8 mouse cellular contexts compared by ENCODE assay signal in genomic region chr2:33542696-33543428, GRCm38 (mm10).
A peak's percentile ranks its signal among the peaks of the same experiment; 100 is the strongest.
DNase-seq lines count a peak whose midpoint lies in the region.

No protein-coding gene starts in this region.

- no peaks in the 10 kb centered on the region for H3K36me3 ChIP-seq in hindbrain, embryonic 10.5 days

- intact Hi-C loops in heart, postnatal 25 days (cut with DNase I) = loop anchor here (5.0 kb wide), 1 partner anchor 56 kb away; no protein-coding TSS in a partner anchor

- H3K27ac ChIP-seq in hindbrain, embryonic 10.5 days = no peak overlapping the region

- peaks cover 78% of the 10 kb centered on the region for H3K27me3 ChIP-seq in hindbrain, embryonic 10.5 days (ENCODE audit: insufficient read depth, poor library complexity, severe bottlenecking)

- H3K4me1 ChIP-seq in hindbrain, embryonic 10.5 days (replicated peaks) = peaks cover 35% of the 10 kb centered on the region

- DNase-seq in heart, adult 8-10 months (ENCODE audit: low spot score) = peak; percentile 31
- no peak for DNase-seq in heart, postnatal 25 days (ENCODE audit: low spot score)
- peak; percentile 23 for DNase-seq in adrenal gland, adult 8-10 months
- DNase-seq in embryo, embryonic 9.5 days (ENCODE audit: extremely low spot score) = peak; percentile 56
- DNase-seq in hindbrain, embryonic 10.5 days (ENCODE audit: low spot score) = peak; percentile 62
- peak; percentile 77 for DNase-seq in layer of hippocampus, adult 9-10 months (ENCODE audit: low spot score)
- DNase-seq in lung, postnatal 36 days = peak; percentile 82
- DNase-seq in right cerebral cortex, postnatal 4 days = peak; percentile 82

- H3K4me3 ChIP-seq in hindbrain, embryonic 10.5 days = peak overlapping the region; percentile 63

- 2% methylated on average over 11 of the region's 11 CpGs for WGBS in hindbrain, embryonic 10.5 days

- H3K9me3 ChIP-seq in hindbrain, embryonic 10.5 days = no peaks in the 10 kb centered on the region
